Mouse (Mus musculus): Measurements from ENCODE around the gene Anxa2. TPM values are rescaled to one million over a fixed set of nuclear protein-coding genes. Genes with fewer than 3 reads are reported as not detected.

Gene Anxa2
- polyA plus RNA-seq, 1 experiment from 2014 or later: 180 TPM

GRCm38 (mm10) chr9:69467310-69467939 is 14.0 kb downstream of the Anxa2 start:
- WGBS: 83% methylated on average over 10 of the region's 10 CpGs

GRCm38 (mm10) chr9:69468991-69469390 is 15.6 kb downstream of the Anxa2 start:
- H3K36me3 ChIP-seq (ENCODE audit: control insufficient read depth, insufficient read depth, low read length): no peaks in the 10 kb centered on the region
- H3K27ac ChIP-seq (ENCODE audit: low read depth, low read length): no peak overlapping the region
- DNase-seq (ENCODE audit: low spot score, missing footprints) (no peak), ATAC-seq (ENCODE audit: low FRiP score) (peak; percentile 84)
- no peaks in the 10 kb centered on the region for H3K27me3 ChIP-seq (ENCODE audit: control insufficient read depth, insufficient read depth, low read length)
- no peak overlapping the region; the same call in 1 of the 2 replicates for H3K4me2 ChIP-seq
- no peak overlapping the region for H3K4me3 ChIP-seq (ENCODE audit: low read depth, low read length)
- H3K4me1 ChIP-seq (ENCODE audit: control insufficient read depth, insufficient read depth, low read length): peaks cover 9% of the 10 kb centered on the region
- no peak overlapping the region for H3K9ac ChIP-seq (ENCODE audit: low read length)
- no peaks in the 10 kb centered on the region for H3K9me3 ChIP-seq (ENCODE audit: control insufficient read depth, low read length)
- WGBS: 8% methylated on average over 9 of the region's 9 CpGs

More at GRCm38 (mm10) chr9:69467310-69467939, 14.0 kb downstream of the Anxa2 start:
- Histone ChIP-seq H3K36me3 (ENCODE audit: control insufficient read depth, insufficient read depth, low read length) (no peaks in the 10 kb centered on the region), H3K4me2 (no peak overlapping the region), H3K9ac (ENCODE audit: low read length) (no peak overlapping the region), H3K4me1 (ENCODE audit: control insufficient read depth, insufficient read depth, low read length) (peaks cover 9% of the 10 kb centered on the region), H3K9me3 (ENCODE audit: control insufficient read depth, low read length) (no peaks in the 10 kb centered on the region), H3K4me3 (ENCODE audit: low read depth, low read length) (no peak overlapping the region), H3K27me3 (ENCODE audit: control insufficient read depth, insufficient read depth, low read length) (no peaks in the 10 kb centered on the region), H3K27ac (ENCODE audit: low read depth, low read length) (no peak overlapping the region)
- DNase-seq (ENCODE audit: low spot score, missing footprints) (no peak), ATAC-seq (ENCODE audit: low FRiP score) (no peak)

- H3K36me3 ChIP-seq (ENCODE audit: control insufficient read depth, insufficient read depth, low read length): no peaks in the 10 kb centered on the region
- no peaks in the 10 kb centered on the region for H3K9me3 ChIP-seq (ENCODE audit: control insufficient read depth, low read length)
- no peak overlapping the region for H3K4me3 ChIP-seq (ENCODE audit: low read depth, low read length)
- ATAC-seq (ENCODE audit: low FRiP score) (no peak), DNase-seq (ENCODE audit: low spot score, missing footprints) (no peak)
- H3K4me2 ChIP-seq: no peak overlapping the region
- H3K9ac ChIP-seq (ENCODE audit: low read length): no peak overlapping the region
- peaks cover 9% of the 10 kb centered on the region for H3K4me1 ChIP-seq (ENCODE audit: control insufficient read depth, insufficient read depth, low read length)
- 75% methylated on average over 5 of the region's 5 CpGs for WGBS
- no peaks in the 10 kb centered on the region for H3K27me3 ChIP-seq (ENCODE audit: control insufficient read depth, insufficient read depth, low read length)
- H3K27ac ChIP-seq (ENCODE audit: low read depth, low read length): no peak overlapping the region
Observed at GRCm38 (mm10) chr9:69470362-69470761, 16.9 kb downstream of the Anxa2 start.

GRCm38 (mm10) chr9:69470921-69471320 is 17.5 kb downstream of the Anxa2 start:
- H3K36me3 ChIP-seq (ENCODE audit: control insufficient read depth, insufficient read depth, low read length): no peaks in the 10 kb centered on the region
- no peaks in the 10 kb centered on the region for H3K27me3 ChIP-seq (ENCODE audit: control insufficient read depth, insufficient read depth, low read length)
- no peak overlapping the region for H3K4me2 ChIP-seq
- peaks cover 9% of the 10 kb centered on the region for H3K4me1 ChIP-seq (ENCODE audit: control insufficient read depth, insufficient read depth, low read length)
- no peaks in the 10 kb centered on the region for H3K9me3 ChIP-seq (ENCODE audit: control insufficient read depth, low read length)
- no peak for ATAC-seq (ENCODE audit: low FRiP score)
- 28% methylated on average over 6 of the region's 6 CpGs for WGBS
- H3K9ac ChIP-seq (ENCODE audit: low read length): no peak overlapping the region
- H3K4me3 ChIP-seq (ENCODE audit: low read depth, low read length): no peak overlapping the region
- no peak overlapping the region for H3K27ac ChIP-seq (ENCODE audit: low read depth, low read length)
- no peak for DNase-seq (ENCODE audit: low spot score, missing footprints)

- H3K9ac ChIP-seq (ENCODE audit: low read length): no peak overlapping the region
- ATAC-seq (ENCODE audit: low FRiP score): no peak
- WGBS: 89% methylated on average over 6 of the region's 6 CpGs
- H3K27ac ChIP-seq (ENCODE audit: low read depth, low read length): no peak overlapping the region
- no peak overlapping the region for H3K4me3 ChIP-seq (ENCODE audit: low read depth, low read length)
- H3K4me1 ChIP-seq (ENCODE audit: control insufficient read depth, insufficient read depth, low read length): peaks cover 9% of the 10 kb centered on the region
- H3K36me3 ChIP-seq (ENCODE audit: control insufficient read depth, insufficient read depth, low read length): no peaks in the 10 kb centered on the region
- no peaks in the 10 kb centered on the region for H3K27me3 ChIP-seq (ENCODE audit: control insufficient read depth, insufficient read depth, low read length)
- no peak overlapping the region for H3K4me2 ChIP-seq
- DNase-seq (ENCODE audit: low spot score, missing footprints): no peak
- H3K9me3 ChIP-seq (ENCODE audit: control insufficient read depth, low read length): no peaks in the 10 kb centered on the region
Observed at GRCm38 (mm10) chr9:69472724-69473123, 19.3 kb downstream of the Anxa2 start.

- no peak overlapping the region for H3K27ac ChIP-seq (ENCODE audit: low read depth, low read length)
- no peaks in the 10 kb centered on the region for H3K36me3 ChIP-seq (ENCODE audit: control insufficient read depth, insufficient read depth, low read length)
- DNase-seq (ENCODE audit: low spot score, missing footprints): no peak
- WGBS: 87% methylated on average over 6 of the region's 6 CpGs
- no peak overlapping the region for H3K4me3 ChIP-seq (ENCODE audit: low read depth, low read length)
- H3K9me3 ChIP-seq (ENCODE audit: control insufficient read depth, low read length): no peaks in the 10 kb centered on the region
- H3K27me3 ChIP-seq (ENCODE audit: control insufficient read depth, insufficient read depth, low read length): no peaks in the 10 kb centered on the region
- peaks cover 2% of the 10 kb centered on the region; the same call in 1 of the 2 replicates for H3K4me1 ChIP-seq (ENCODE audit: control insufficient read depth, insufficient read depth, low read length)
- no peak for ATAC-seq (ENCODE audit: low FRiP score)
- H3K4me2 ChIP-seq: no peak overlapping the region
- no peak overlapping the region for H3K9ac ChIP-seq (ENCODE audit: low read length)
Observed at GRCm38 (mm10) chr9:69475873-69476272, 22.5 kb downstream of the Anxa2 start.

GRCm38 (mm10) chr9:69477195-69477823 is 23.9 kb downstream of the Anxa2 start:
- DNase-seq (ENCODE audit: low spot score, missing footprints) (no peak), ATAC-seq (ENCODE audit: low FRiP score) (no peak)
- no peak overlapping the region for H3K4me3 ChIP-seq (ENCODE audit: low read depth, low read length)
- H3K36me3 ChIP-seq (ENCODE audit: control insufficient read depth, insufficient read depth, low read length): no peaks in the 10 kb centered on the region
- H3K9ac ChIP-seq (ENCODE audit: low read length): no peak overlapping the region
- H3K9me3 ChIP-seq (ENCODE audit: control insufficient read depth, low read length): no peaks in the 10 kb centered on the region
- no peaks in the 10 kb centered on the region for H3K4me1 ChIP-seq (ENCODE audit: control insufficient read depth, insufficient read depth, low read length)
- WGBS: 77% methylated on average over 14 of the region's 14 CpGs
- H3K27me3 ChIP-seq (ENCODE audit: control insufficient read depth, insufficient read depth, low read length): no peaks in the 10 kb centered on the region
- no peak overlapping the region for H3K4me2 ChIP-seq
- H3K27ac ChIP-seq (ENCODE audit: low read depth, low read length): no peak overlapping the region

- no peaks in the 10 kb centered on the region for H3K4me1 ChIP-seq (ENCODE audit: control insufficient read depth, insufficient read depth, low read length)
- H3K4me3 ChIP-seq (ENCODE audit: low read depth, low read length): no peak overlapping the region
- no peak for ATAC-seq (ENCODE audit: low FRiP score)
- H3K9ac ChIP-seq (ENCODE audit: low read length): no peak overlapping the region
- no peaks in the 10 kb centered on the region for H3K27me3 ChIP-seq (ENCODE audit: control insufficient read depth, insufficient read depth, low read length)
- no peak overlapping the region for H3K4me2 ChIP-seq
- WGBS: 73% methylated on average over 6 of the region's 6 CpGs
- H3K27ac ChIP-seq (ENCODE audit: low read depth, low read length): no peak overlapping the region
- DNase-seq (ENCODE audit: low spot score, missing footprints): no peak
- no peaks in the 10 kb centered on the region for H3K9me3 ChIP-seq (ENCODE audit: control insufficient read depth, low read length)
- H3K36me3 ChIP-seq (ENCODE audit: control insufficient read depth, insufficient read depth, low read length): no peaks in the 10 kb centered on the region
Observed at GRCm38 (mm10) chr9:69477824-69478222, 24.4 kb downstream of the Anxa2 start.

GRCm38 (mm10) chr9:69480344-69480743 is 26.9 kb downstream of the Anxa2 start:
- no peaks in the 10 kb centered on the region for H3K4me1 ChIP-seq (ENCODE audit: control insufficient read depth, insufficient read depth, low read length)
- no peak overlapping the region for H3K4me3 ChIP-seq (ENCODE audit: low read depth, low read length)
- H3K9me3 ChIP-seq (ENCODE audit: control insufficient read depth, low read length): no peaks in the 10 kb centered on the region
- H3K27ac ChIP-seq (ENCODE audit: low read depth, low read length): no peak overlapping the region
- H3K4me2 ChIP-seq: no peak overlapping the region
- ATAC-seq (ENCODE audit: low FRiP score) (peak; percentile 22; the same call in 1 of the 2 replicates), DNase-seq (ENCODE audit: low spot score, missing footprints) (peak; percentile 97)
- H3K27me3 ChIP-seq (ENCODE audit: control insufficient read depth, insufficient read depth, low read length): no peaks in the 10 kb centered on the region
- no peak overlapping the region for H3K9ac ChIP-seq (ENCODE audit: low read length)
- H3K36me3 ChIP-seq (ENCODE audit: control insufficient read depth, insufficient read depth, low read length): no peaks in the 10 kb centered on the region
- 12% methylated on average over 1 of the region's 1 CpGs for WGBS

All from midbrain, embryonic 11.5 days (tissue).